Mouse (Mus musculus) telencephalon, adult 2 months (tissue): ENCODE results near the gene Maats1.
A peak's percentile ranks its signal among the peaks of the same experiment; 100 is the strongest.
"Not testable (repeated sequence)": the region's sequence is repeated elsewhere in the genome, so short reads cannot be mapped to it uniquely, and the experiment has no call there.

ENCODE experiments used
- DNase-seq: peaks from one replicate; pipeline ENCODE4 v3.0.0-alpha.2; 2011; ENCODE audit warnings: low read depth, low spot score

Gene Maats1

DNA sequence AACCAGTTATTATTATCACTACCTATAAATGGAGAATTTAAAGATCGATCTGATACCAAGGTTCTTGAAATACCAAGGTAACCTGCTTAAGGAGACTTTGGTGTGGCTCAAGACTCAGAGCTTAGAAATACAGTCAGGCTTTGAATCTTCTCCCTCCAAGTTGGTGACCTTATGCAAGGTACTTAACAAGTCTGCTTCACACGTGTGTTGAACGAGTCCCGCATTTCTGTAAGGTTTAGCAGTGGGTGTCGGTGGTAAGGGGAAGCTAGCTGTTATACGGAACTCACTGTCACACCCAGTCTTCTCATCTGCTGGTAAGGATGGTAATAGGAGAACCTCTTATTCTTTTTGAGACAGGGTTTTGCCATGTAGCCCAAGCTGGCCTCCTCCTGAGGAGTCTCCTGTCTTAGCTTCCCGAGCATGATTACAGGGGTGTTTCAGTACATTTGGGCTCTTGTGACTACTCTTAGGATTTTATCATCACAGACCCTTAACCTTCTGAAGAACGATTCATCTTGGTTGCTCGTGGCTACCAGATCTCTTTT, 6.3 kb upstream of the Maats1 start:
- no peak for DNase-seq

DNA sequence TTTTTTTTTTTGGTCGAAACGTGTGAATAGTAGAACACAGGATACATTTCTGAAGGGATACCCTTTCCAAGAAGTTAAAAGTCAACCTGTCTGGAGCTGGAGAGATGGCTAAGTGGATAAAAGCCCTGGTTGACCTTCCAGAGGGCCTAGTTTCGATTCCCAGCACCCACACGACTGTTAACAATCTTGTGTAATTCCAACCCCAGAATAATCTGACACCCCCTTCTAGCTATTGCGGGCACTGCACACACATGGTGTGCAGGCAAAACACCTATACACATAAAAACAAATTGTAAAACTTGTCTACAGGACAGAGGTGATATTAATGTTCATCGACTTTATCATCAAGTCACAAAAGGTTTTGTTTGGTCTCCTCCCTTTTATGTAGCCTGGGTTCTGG, 5.6 kb upstream of the Maats1 start:
- no peak for DNase-seq

DNA sequence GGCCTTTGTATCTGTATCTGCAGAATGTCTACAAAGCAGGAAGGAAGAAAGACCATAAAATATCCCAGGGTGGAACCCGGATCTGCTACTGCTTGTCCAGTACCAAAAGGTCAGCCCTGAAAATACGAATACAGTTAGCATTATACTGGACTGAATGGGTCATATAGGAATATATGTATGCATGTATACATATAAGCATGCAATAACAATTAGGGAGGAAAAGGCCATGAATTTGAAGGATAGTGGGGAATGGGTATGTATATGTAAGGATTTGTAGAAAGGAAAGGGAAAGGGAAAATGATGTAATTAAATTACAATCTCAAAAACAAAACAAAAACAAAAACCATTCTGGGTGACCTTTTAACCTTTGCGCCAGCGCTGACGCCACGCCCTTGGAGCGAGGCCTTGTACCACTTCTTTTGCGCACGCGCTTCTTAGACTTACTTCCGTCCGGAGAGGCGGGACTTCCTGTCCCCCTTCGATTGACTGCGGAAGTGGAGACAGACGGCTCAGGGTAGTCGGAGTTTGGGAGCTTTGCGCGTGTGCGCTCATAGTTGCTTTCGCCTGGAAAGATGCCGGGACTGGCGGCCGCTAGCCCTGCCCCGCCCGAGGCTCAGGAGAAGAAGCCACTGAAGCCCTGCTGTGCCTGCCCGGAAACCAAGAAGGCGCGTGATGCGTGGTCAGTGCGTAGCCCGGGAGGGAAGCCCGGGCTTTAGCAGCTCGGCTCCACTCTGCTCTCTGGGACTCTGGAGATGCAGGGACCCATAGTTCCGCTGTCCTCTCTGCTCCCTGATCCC, 4.8 kb upstream of the Maats1 start, which contains the start of the genes Cox17 and Gm21987:
Cox17 (plus strand) TSS at position 463 of the 797 bp plus-strand sequence.
Gm21987 (plus strand) TSS at position 512 of the 797 bp plus-strand sequence.
- DNase-seq, result peak; percentile 94

DNA sequence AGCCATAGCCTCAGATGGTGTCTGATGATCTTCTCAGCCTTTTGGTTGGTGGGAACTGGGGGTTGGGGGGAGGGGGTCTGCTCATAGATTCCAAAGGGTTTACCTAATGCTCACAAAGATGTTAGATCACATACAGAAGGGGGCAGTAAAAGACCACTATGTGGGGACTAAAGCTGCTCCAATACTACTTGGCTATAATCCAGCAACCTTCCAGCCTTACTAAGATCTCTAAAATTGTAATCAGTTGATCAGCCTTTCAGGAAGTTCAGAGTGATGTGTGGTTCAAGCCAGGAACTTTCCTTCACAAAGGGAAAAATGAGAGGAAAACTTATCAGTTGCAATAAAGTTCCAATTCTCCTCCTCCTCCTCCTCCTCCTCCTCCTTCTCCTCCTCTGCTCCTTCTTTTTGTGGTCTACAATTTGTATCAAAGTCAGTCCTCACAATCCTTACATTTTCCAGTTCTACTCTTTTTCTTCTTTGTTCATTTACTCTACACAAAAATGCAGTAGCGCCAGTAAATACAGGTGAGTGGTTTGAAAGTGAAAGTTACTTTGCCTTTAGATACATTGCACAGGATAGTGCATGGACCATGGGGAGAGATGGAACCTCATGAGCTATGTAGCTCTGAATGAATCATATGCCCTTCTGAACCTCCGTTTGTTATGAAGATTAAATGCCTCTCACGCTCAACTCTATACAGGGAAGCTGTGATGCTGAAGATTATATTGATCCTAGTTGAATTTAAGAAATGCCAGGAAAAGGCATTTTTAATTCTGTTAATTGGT, 3.2 kb upstream of the Maats1 start:
- no peak for DNase-seq

DNA sequence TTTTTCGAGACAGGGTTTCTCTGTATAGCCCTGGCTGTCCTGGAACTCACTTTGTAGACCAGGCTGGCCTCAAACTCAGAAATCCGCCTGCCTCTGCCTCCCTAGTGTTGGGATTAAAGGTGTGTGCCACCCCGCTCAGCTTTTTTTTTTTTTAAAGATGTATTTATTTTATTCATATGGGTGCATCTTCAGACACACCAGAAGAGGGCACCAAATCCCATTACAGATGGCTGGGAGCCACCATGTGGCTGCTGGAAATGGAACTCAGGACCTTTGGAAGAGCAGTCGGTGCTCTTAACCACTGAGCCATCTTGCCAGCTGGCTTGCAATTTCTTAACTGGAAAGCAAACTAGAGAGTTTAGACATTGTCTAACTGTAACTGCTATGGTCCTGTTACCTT, 3.9 kb downstream of the Maats1 start:
- DNase-seq, result not testable (repeated sequence)

DNA sequence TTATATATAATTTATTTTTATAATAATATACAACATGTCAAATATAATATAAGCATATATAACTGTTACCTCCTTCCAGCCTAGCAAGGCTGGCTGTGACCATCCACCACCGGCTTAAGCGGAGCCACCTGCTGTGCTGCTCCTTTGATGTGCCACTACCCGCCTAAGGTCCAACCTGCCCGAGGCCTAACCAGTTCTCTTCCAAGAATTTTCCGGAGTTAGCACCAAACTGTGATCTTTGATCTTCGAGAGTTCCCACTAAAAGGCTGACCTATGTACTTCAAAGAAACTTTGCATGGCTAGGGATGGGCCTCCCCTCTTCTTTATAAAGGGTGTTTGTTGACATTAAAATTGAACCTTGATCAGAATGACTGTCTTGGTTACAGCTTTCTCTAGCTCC, 7.5 kb downstream of the Maats1 start:
- no peak for DNase-seq

DNA sequence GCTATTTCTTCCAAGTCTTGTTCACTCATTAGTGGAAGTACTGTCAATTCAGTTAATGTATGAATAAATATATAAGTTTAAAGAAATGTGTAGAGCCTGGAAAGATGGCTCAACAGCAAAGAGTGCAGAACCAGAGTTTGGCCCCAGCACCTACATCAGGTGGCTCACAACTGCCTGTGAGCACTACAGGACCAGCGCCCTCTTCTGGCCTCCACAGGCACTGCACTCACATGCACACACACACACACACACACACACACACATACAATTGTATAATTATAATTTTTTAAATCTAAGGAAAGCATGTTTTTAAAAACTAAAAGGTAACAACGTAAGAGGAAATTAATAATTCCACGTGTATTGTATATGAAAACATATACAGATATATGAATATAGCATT, 12.6 kb downstream of the Maats1 start:
- no peak for DNase-seq

DNA sequence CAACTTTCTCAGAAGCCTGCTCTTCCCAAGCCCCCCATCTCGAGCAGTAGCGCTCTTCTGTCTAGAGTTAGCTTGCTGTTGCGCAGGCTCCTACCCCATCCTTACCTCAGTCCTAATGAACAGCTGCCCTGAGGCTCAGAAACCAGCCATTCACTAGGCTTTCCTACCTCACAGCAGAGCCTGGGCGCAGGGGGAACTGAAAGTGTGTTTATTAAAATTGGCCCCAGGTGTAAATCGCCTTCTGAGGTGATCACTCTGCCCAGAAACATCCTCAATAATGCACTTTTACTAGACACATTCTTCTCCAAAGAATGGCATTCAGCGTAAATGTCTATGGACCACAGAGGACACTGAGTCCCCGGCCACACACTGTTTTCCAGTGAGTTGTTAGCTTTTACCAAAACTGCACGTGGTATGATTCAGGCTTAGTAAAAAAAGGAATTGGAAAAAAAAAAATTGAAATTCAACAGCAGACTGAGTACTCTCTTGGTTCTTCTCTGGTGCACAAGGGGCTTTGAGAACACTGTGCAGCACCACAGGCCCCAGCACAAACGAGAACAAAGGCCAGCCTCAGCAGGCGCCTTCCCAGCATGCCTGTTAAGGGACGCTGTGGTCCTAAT, 15.1 kb downstream of the Maats1 start:
- no peak for DNase-seq

DNA sequence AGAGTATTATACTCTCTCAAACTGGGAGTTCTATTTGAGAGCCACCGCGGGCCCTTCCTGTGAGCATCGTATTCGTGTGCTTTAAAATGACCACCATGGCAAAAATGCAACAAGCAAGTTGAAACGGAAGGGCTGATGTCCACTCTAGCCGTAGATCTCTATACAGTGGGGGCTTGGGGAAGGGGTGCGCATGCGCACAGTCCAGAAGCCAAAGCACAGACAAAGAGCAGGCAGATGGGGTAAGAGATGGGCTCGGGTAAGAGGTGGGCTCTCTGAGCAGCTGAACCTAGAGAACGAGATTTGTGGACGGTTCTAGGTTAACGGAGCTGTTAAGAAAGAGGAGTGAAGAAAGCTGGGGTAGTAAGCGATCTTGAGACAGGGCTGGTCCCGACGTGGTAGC, 17.6 kb downstream of the Maats1 start:
- no peak for DNase-seq

DNA sequence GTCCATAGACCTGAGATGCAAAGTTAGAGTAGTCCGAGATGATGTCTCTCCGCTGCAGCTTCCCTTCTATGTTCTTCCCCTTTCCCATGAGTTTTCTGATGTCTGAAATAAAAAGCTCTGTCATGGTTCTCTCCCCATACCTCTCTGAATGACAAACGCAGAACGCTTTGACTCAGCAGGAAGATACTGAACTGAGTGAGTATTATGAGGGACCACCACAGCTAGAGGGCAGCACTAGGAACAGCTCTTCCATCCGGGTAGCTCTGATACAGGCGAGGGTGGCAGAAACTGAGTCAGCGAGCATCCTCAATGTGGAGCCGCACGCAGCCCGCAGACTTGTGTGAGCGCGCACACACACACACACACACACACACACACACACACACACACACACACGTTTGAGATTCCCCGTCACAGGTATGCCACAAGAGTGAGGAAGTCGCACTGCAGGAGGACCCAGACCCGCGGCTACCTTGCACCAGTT, 20.4 kb downstream of the Maats1 start:
- DNase-seq, result peak; percentile 45

DNA sequence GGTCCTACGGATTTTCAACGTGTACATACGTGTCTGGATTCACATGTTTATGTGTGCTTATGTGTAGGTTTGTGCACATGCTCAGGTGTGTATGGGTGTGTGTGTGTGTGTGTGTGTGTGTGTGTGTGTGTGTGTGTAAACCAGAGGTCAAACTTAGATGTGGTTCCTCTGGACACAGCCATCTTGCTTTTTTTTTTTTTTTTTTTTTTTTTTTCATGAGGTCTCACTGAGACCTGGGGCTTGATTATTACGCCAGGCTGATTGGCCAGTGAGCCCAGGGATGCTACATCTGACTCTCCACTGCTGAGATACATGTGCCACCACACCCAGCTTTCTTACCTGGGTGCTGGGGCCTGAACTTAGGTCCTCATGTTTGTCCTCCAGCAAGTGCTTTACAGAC, 22.9 kb downstream of the Maats1 start:
- no peak for DNase-seq

DNA sequence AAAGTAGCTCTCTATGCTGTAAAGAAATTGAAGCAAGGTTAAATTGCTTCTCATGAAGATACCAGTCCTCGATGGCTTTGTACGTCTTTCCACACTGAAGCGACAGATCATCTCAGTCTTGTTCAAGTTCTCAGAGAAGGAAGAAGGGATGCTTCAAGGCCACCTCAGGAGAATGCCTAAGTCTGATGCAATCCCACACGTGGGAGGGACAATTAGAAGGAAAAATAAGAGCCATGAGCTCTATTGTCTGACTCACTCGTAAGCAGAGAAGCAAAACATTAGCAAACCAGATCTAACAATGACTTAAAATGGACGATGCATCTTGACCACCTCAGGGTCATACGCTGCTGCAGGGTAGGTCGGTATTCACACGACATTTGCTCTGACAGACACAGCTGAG, 23.5 kb downstream of the Maats1 start:
- DNase-seq, result no peak

DNA sequence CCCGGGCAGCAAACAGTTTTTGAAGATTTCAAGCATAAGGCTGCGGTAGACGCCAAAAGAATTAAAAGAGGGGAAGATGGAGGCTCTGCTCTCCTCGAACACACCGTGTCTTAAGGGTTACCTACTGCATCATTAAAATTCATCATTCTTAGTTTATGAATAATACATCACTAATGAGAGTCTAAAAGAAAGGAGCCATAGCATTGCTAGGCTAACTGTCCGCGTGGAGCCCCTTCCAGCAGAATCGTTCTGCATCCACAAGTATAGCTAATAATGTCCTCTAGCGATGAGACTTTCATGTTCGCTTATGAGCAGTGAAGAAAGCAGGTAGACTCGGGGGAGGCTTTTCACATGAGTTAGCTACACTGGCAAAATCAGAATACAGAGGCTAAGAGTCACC, 33.7 kb downstream of the Maats1 start:
- DNase-seq, result no peak

DNA sequence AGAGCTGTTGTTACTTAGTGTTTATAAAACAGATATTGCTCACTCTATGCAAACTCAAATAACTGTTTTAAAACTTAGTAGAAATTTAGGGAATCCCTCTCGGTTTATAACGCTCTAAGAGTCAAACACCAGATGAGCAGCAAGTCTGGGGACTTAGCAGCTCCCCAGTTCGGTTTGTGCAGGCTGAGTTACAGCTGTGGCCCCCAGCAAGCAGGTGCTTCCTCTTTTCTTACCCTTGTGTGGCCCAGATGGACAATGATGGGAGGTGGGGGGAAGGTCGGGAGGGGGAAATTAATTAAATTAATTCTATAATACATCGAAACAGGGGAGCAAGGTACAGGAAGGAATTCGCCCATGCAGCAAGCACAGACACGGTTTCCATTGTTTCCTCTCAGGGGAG, 34.3 kb downstream of the Maats1 start:
- DNase-seq, result no peak

DNA sequence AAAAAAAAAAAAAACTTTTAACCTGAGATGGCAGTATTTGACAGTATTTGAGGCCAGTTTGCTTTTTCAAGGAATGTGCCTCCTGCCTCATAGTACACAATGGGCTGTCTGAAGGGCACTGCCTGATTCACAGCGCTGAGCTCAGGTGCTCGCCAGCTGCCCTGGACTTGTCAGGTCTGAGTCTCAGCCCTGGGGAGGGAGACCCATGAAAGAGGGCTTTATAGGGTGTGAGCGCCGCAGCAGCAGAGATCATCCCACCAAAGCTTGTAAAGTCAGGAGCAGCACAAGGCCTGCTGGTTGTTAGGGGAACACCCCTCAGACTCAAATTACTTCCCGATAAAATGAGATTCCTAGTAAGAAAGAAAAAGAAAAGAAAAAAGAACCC, 34.7 kb downstream of the Maats1 start:
- DNase-seq, result no peak

DNA sequence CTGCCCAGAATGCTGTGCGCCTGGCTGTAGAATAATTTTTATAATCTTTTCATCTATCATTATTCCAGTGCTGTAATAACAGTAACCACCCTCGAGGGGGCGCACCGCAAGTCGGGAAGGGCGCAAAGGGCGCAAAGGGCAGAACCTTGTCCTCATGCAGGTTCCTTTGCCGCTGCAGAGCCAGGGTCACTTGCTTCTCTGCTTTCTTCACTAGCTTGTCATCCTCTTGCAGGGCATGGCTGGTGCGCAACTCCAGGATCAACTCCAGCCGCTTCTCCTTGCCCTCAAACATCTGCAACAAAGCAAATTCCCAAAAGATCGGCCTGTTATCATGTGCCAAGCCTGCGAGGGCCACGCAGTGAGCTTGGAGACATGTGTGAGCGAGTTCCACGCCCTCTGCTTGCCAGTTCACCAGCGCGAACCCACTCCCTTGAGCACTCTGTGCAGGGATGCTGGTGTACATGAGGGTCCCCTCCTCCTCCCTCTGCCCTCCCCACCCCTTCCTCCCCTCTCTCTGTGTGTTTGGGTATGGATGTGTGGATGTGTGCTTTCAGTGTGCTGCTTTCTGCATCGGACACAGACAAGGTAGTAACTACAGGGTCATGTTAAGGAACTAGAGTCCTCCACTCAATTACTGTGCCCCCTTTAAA, 35.2 kb downstream of the Maats1 start:
- no peak for DNase-seq

DNA sequence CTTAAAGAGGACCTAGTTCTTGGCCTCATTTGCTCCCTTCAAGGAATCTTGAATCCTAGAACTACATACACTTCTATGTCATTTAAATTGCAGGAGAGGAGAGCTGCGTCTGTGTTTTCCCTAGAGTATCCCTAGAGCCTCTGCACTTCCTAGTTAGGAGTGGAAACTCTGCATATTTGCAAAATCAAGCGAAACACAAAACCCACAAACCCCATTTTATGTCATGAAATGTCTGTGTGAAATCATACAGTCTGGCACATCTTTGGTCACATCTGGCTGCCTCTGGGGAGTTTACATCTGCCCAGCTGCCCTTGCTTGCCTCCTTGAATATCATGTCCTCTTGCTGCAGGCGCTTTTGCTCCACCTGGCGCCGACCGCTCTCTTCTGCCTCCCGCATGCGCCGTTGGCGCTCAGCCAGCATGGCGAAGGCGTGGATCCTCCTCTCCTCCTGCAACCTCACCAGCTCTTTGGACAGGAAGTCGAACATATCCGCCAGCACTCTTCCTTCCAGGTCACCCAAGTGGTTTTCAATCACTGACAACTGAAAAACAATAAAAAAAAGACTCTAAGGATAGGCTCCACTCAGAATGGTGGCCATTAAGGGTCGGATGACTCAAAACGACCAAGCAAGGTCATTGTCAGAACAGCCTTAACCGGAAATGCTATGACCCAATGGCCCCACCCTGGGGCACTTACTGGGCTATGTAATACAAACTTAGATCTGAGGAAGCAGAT, 37.3 kb downstream of the Maats1 start:
- DNase-seq, result no peak

DNA sequence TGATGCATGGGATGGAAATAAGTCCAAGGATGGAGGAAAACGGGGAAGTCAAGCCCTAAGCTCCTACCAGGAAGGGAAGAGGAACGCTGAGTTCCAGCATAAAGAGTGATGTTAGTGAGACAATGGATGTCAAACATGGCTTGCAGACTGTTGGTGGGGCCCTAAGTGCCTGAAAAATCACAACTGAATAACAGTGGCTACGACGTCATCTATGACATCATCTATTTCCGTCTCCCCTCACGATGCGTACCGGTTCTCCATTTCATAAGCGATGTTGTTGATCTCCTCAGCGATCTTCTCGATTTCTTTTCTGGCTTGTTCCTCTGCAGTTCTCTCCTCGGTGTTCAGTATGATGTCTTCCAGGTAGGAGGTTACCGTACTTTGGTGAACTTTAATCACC, 39.6 kb downstream of the Maats1 start:
- no peak for DNase-seq

DNA sequence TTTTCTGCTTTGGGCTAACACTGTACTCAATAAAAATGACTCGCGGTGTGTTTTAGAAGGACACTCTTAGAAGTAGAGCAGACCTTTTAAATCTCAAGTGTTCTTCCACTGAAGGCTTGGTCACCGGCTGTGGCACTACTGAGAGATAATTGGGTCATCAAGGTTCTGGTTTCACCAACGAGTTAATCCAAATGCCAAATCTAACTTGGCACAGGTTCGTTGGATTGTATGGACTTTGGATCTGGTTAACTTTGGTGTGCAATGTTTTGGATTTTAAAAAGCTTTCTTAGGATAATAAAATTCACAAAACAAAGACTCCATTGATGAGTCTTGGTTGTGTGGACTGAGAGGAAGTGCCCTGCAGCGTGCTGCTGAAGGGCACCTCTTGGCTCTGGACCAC, 43.5 kb downstream of the Maats1 start:
- DNase-seq, result no peak

DNA sequence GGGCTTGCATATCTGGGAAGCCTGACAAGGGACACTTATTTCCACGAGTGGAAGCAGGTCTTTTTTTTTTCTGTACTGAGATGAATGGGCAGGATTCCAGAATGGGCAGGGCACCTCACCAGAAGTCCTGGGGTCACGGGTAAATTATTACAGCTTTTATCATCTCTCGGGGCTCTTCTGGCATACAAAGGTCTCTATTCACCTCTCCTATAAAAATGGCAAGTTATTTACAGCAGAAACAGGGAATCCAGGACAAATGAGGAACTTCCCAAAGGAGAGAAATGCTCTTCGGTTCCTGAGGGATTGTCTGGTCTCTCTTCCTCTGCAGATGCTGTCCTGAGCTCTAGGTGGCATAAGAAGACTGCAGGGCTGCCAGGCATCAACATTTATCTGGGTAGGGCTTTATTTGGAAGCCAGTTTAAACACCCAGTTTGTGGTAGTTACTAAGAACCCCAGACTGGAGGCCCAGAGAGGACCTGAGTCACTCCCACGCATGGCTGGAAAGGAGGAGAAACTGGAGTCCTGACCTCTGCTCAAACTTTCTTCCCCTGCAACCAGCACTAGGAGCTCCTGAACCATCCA, 46.5 kb downstream of the Maats1 start:
- DNase-seq, result no peak
